Mouse (Mus musculus) MEL (cell line): ENCODE results near the gene Traf1.

ENCODE experiments used
- BHLHE40 ChIP-seq: IDR thresholded peaks from 2 replicates; pipeline ENCODE4 v1.6.1; 2012; ENCODE audit warnings: low read depth, mild to moderate bottlenecking, inconsistent platforms, low read length, improper control_type of control experiment, borderline replicate concordance
- CHD1 ChIP-seq: IDR thresholded peaks from 2 replicates; pipeline ENCODE4 v1.6.1; 2012; ENCODE audit warnings: low read depth, mild to moderate bottlenecking, inconsistent platforms, low read length, improper control_type of control experiment
- CTCF ChIP-seq, 3 experiments: IDR thresholded peaks in 2 of 3; conservative IDR thresholded peaks in 1 of 3; 2 replicates each; pipeline ENCODE4 v1.5.1; 2011 to 2012; ENCODE audit warnings: low read length in 3 of 3, low read depth in 2 of 3, mild to moderate bottlenecking in 2 of 3, improper control_type of control experiment in 1 of 3, inconsistent platforms in 1 of 3, mixed read lengths in 1 of 3, moderate library complexity in 1 of 3; ENCODE audit not compliant: control insufficient read depth in 1 of 3, insufficient read depth in 1 of 3, poor library complexity in 1 of 3, severe bottlenecking in 1 of 3
- E2F4 ChIP-seq: IDR thresholded peaks from 2 replicates; pipeline ENCODE4 v1.6.1; 2011; ENCODE audit warnings: low read depth, low read length, improper control_type of control experiment, borderline replicate concordance
- EP300 ChIP-seq, 2 experiments: IDR thresholded peaks; 2 replicates each; pipeline ENCODE4 v1.6.1; 2011; ENCODE audit warnings: improper control_type of control experiment in 2 of 2, low read length in 2 of 2, low read depth in 1 of 2, mild to moderate bottlenecking in 1 of 2
- ETS1 ChIP-seq: IDR thresholded peaks from 2 replicates; pipeline ENCODE4 v1.6.1; 2012; ENCODE audit warnings: low read depth, mild to moderate bottlenecking, inconsistent platforms, low read length, improper control_type of control experiment, moderate library complexity
- GABPA ChIP-seq: IDR thresholded peaks from 2 replicates; pipeline ENCODE4 v1.6.1; 2012; ENCODE audit warnings: low read depth, mild to moderate bottlenecking, inconsistent platforms, low read length, improper control_type of control experiment, moderate library complexity
- GATA1 ChIP-seq: IDR thresholded peaks from 2 replicates; pipeline ENCODE4 v1.6.1; 2011; ENCODE audit warnings: low read depth, low read length, improper control_type of control experiment
- JUND ChIP-seq: IDR thresholded peaks from 2 replicates; pipeline ENCODE4 v1.6.1; 2011; ENCODE audit warnings: low read depth, mild to moderate bottlenecking, improper control_type of control experiment, low read length
- NRF1 ChIP-seq: IDR thresholded peaks from 2 replicates; pipeline ENCODE4 v1.6.1; 2014; ENCODE audit warnings: low read depth, mild to moderate bottlenecking, inconsistent platforms, low read length, improper control_type of control experiment, moderate library complexity; ENCODE audit not compliant: poor library complexity, insufficient read depth, severe bottlenecking
- POLR2A ChIP-seq, 2 experiments: IDR thresholded peaks; 2 replicates each; pipeline ENCODE4 v1.6.1; 2011 to 2012; ENCODE audit warnings: low read length in 2 of 2, mild to moderate bottlenecking in 2 of 2, control low read depth in 1 of 2, improper control_type of control experiment in 1 of 2, low read depth in 1 of 2, moderate library complexity in 1 of 2; ENCODE audit not compliant: control insufficient read depth in 1 of 2, insufficient read depth in 1 of 2, poor library complexity in 1 of 2
- USF1 ChIP-seq: IDR thresholded peaks from 2 replicates; pipeline ENCODE4 v1.6.1; 2014; ENCODE audit warnings: low read depth, mild to moderate bottlenecking, inconsistent platforms, low read length, improper control_type of control experiment, moderate library complexity
- USF2 ChIP-seq, 2 experiments: IDR thresholded peaks; 2 replicates each; pipeline ENCODE4 v1.6.1; 2011 to 2012; ENCODE audit warnings: improper control_type of control experiment in 2 of 2, low read length in 2 of 2, borderline replicate concordance in 1 of 2, inconsistent platforms in 1 of 2, low read depth in 1 of 2, mild to moderate bottlenecking in 1 of 2; ENCODE audit not compliant: insufficient read depth in 1 of 2

GRCm38 (mm10) chr2:34946046-34946445, 15.5 kb downstream of the Traf1 start:
- no peak for TF ChIP-seq NRF1
- TF ChIP-seq E2F4 = no peak
- TF ChIP-seq POLR2A (IDR thresholded peaks at IDR 0.05; ENCODE audit: control insufficient read depth in 1 of 2, insufficient read depth in 1 of 2, low read depth in 1 of 2, low read length in 2 of 2, poor library complexity in 1 of 2) = no peak
- no peak for TF ChIP-seq CTCF (IDR thresholded peaks at IDR 0.05 in 2 of 3, conservative IDR thresholded peaks at IDR 0.05 in 1 of 3; ENCODE audit: control insufficient read depth in 1 of 3, insufficient read depth in 1 of 3, low read depth in 2 of 3, low read length in 3 of 3, poor library complexity in 1 of 3, severe bottlenecking in 1 of 3)
- TF ChIP-seq GABPA = no peak
- no peak for TF ChIP-seq EP300 (IDR thresholded peaks at IDR 0.05; ENCODE audit: low read depth in 1 of 2, low read length in 2 of 2)
- TF ChIP-seq CHD1 = no peak
- TF ChIP-seq USF1 = no peak
- no peak for TF ChIP-seq GATA1
- no peak for TF ChIP-seq BHLHE40
- no peak for TF ChIP-seq JUND
- TF ChIP-seq ETS1 = no peak
- no peak for TF ChIP-seq USF2 (IDR thresholded peaks at IDR 0.05; ENCODE audit: borderline replicate concordance in 1 of 2, insufficient read depth in 1 of 2, low read depth in 1 of 2, low read length in 2 of 2)
